Mouse (Mus musculus): ENCODE measurements around the gene Lrrc30.

The Lrrc30 gene

DNA sequence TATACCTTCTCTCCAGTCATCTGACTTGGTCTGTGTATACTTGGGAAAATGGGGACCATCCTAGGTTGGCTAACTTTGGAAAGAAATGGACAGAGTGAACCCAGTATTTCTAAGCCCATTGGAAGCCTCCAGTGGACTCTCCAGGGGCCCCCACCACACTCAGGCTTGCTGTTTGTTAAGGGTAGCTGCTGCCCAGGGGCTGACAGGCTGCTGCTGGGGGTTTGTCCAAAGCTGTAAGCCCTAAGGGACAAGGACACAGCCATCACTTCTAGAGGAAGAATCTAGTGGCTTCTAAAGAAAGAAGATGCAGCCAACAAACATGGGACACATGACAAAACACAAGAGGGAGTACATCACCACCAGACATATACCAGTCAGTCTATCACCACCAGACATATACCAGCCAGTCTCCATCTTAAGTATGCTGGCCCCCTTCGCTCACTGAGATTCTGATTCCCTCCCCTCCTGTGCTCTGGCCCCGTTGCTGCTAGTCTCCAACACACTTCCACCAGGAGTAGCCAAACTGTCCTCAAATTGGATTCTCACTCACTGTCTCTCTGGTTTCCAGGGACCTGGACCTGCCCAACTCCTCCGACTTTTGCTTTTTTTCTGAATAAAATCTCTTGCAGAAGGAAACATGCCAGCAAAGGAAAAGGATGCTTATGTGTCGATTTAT, 49.7 kb downstream of the Lrrc30 start:
- DNase-seq = no peak

DNA sequence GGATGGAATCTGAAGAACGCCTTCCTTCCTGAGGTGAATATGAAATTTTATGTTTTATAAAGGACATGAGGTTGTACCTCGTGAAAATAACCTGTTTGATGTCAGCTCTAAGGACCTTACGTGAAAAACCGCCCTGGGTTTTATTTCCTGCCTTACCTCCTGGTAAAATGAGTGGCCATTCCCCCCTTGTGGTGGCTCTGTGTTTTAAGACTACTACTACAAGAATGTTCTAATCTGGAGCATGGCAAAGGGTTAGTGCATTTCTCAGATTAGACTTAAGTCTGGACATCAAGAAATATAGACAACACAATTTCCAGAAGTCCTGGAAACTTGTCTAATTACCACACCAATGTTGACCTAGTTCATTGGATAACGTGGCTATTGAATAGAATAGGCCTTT, 50.7 kb downstream of the Lrrc30 start:
- no peak for DNase-seq

Data from kidney, postnatal 25 days (tissue).